7 mouse cellular contexts compared by ENCODE assay signal in the genomic region with DNA sequence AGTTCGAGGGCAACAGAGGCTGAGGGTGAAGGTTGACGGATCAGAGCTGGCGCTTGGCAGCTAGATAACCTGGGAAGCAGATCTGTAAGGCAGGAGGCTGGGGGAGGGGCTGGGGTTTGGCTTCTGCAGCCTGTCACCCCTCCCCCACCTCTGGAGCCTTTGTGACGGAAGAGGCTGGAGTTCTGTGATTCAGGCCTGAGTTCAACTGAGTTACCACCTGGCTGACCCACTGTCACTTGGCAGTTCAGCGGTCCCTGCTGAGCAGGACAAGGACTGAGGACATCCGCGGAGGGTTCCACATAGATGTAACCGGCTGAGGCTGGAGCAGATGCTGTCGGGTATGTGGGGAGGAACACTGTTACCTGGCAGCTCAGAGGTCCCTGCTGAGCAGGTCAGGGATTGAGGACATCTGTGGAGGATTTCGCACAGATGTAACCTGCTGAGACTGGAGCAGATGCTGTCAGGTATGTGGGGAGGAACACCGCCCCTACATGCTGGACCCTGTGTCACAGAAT.
DNase-seq lines count a peak whose midpoint lies in the region; ATAC-seq lines count a peak whose summit lies in the region.

No protein-coding gene starts in this region.

- H3K4me2 ChIP-seq in midbrain, embryonic 11.5 days, result no peak overlapping the region
- no peak overlapping the region; the same call in 1 of the 2 replicates for H3K4me2 ChIP-seq in midbrain, embryonic 13.5 days (replicated peaks)
- 0 out of 2 replicates have a peak overlapping the region, but pooled peaks have one; percentile 19 for H3K4me2 ChIP-seq in hindbrain, embryonic 13.5 days

- 26% methylated on average over 11 of the region's 11 CpGs for WGBS in midbrain, embryonic 11.5 days
- WGBS in midbrain, embryonic 13.5 days, result 21% methylated on average over 11 of the region's 11 CpGs
- WGBS in hindbrain, embryonic 13.5 days, result 17% methylated on average over 11 of the region's 11 CpGs

- no peaks in the 10 kb centered on the region for H3K9me3 ChIP-seq in midbrain, embryonic 11.5 days (ENCODE audit: control insufficient read depth, low read length)
- no peaks in the 10 kb centered on the region for H3K9me3 ChIP-seq in midbrain, embryonic 13.5 days
- H3K9me3 ChIP-seq in hindbrain, embryonic 13.5 days, result no peaks in the 10 kb centered on the region

- H3K27me3 ChIP-seq in midbrain, embryonic 11.5 days (ENCODE audit: control insufficient read depth, insufficient read depth, low read length), result no peaks in the 10 kb centered on the region
- H3K27me3 ChIP-seq in midbrain, embryonic 13.5 days, result no peaks in the 10 kb centered on the region
- no peaks in the 10 kb centered on the region for H3K27me3 ChIP-seq in hindbrain, embryonic 13.5 days

- H3K4me3 ChIP-seq in midbrain, embryonic 11.5 days (ENCODE audit: low read depth, low read length), result no peak overlapping the region
- H3K4me3 ChIP-seq in midbrain, embryonic 13.5 days (replicated peaks), result no peak overlapping the region
- no peak overlapping the region for H3K4me3 ChIP-seq in hindbrain, embryonic 13.5 days

- no peak overlapping the region for H3K27ac ChIP-seq in midbrain, embryonic 11.5 days (ENCODE audit: low read depth, low read length)
- no peak overlapping the region for H3K27ac ChIP-seq in midbrain, embryonic 13.5 days
- H3K27ac ChIP-seq in hindbrain, embryonic 13.5 days, result no peak overlapping the region

- peak; percentile 84 for DNase-seq in midbrain, embryonic 11.5 days (ENCODE audit: low spot score, missing footprints)
- peak; percentile 88 to 92 for DNase-seq in cerebellum, postnatal 25 days
- peak; percentile 41 for DNase-seq in testis, postnatal 10 days (ENCODE audit: low spot score)
- DNase-seq in frontal cortex, postnatal 10 days (ENCODE audit: low spot score in 2 of 2), result no peak
- DNase-seq in adrenal gland, postnatal 4 days (ENCODE audit: low spot score in 2 of 2), result no peak

- no peaks in the 10 kb centered on the region for H3K36me3 ChIP-seq in midbrain, embryonic 11.5 days (ENCODE audit: control insufficient read depth, insufficient read depth, low read length)
- no peaks in the 10 kb centered on the region for H3K36me3 ChIP-seq in midbrain, embryonic 13.5 days
- H3K36me3 ChIP-seq in hindbrain, embryonic 13.5 days, result no peaks in the 10 kb centered on the region

- H3K9ac ChIP-seq in midbrain, embryonic 11.5 days (ENCODE audit: low read length), result no peak overlapping the region
- no peak overlapping the region for H3K9ac ChIP-seq in midbrain, embryonic 13.5 days (replicated peaks)
- no peak overlapping the region for H3K9ac ChIP-seq in hindbrain, embryonic 13.5 days

- no peaks in the 10 kb centered on the region for H3K4me1 ChIP-seq in midbrain, embryonic 11.5 days (ENCODE audit: control insufficient read depth, insufficient read depth, low read length)
- H3K4me1 ChIP-seq in midbrain, embryonic 13.5 days (replicated peaks), result peaks cover 7% of the 10 kb centered on the region
- H3K4me1 ChIP-seq in hindbrain, embryonic 13.5 days (replicated peaks), result peaks cover 6% of the 10 kb centered on the region

- peak; percentile 35 for ATAC-seq in midbrain, embryonic 11.5 days (ENCODE audit: low FRiP score)
- ATAC-seq in midbrain, embryonic 13.5 days, result no peak
- ATAC-seq in hindbrain, embryonic 13.5 days (ENCODE audit: low FRiP score), result peak; percentile 46; the same call in 1 of the 2 replicates

Comparison
In these comparisons a context has a peak if more than half of its experiments do, and no peak if none do; other contexts are left out.
1. DNase-seq: peak in midbrain, embryonic 11.5 days (single experiment), cerebellum, postnatal 25 days (2 of 2) and testis, postnatal 10 days (single experiment); none in frontal cortex, postnatal 10 days (0 of 2) and adrenal gland, postnatal 4 days (0 of 2).